Mouse (Mus musculus) mouse trophoblast stem cell (cell line): ENCODE data around the gene Dcaf11.

Source experiments
- in situ Hi-C, 2 experiments: fragments of 300-500 bp; cut with MseI, MboI; formaldehyde crosslinking; loops; 2 replicates in 1 of 2; 3 replicates in 1 of 2; pipeline ENCODE4 v1.15.1; 2025

The Dcaf11 gene

DNA sequence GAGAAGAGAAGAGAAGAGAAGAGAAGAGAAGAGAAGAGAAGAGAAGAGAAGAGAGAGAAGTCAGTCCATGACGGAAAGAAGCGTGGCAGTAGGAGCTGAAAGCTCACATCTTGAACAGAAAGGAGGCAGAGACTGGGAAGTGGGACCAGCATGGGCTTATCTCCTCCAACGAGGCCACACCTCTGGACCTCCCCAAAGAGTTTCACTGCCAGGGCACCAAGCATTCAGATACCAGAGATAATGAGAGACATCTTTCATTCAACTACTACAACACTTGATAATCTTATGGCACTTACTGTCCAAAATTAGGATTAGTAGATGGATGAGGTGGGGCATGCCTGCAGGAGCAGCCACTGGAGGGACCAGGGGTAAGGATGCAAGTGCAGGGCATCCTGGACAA, 4.0 kb upstream of the Dcaf11 start:
- in situ Hi-C loops: no loop called here

DNA sequence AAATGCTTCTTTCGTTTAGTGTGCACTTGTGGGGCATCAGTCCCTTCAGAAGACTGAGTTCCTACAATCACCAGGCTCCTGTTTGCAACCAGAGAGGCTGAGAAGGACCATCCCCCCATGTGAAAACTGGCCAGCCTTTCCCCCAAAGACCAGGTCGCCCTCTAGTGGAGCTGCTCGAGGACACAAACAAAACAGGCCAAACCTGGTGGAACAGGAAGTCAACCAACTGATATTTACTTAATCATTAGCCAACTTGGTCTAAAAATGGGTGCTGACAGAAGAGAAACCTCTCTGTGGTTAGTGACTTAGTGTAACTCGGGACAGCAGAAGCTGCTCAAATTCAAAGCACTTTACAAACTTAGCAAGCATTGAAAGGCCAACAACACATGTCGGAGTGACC, 2.8 kb upstream of the Dcaf11 start:
- in situ Hi-C loops: no loop called here

DNA sequence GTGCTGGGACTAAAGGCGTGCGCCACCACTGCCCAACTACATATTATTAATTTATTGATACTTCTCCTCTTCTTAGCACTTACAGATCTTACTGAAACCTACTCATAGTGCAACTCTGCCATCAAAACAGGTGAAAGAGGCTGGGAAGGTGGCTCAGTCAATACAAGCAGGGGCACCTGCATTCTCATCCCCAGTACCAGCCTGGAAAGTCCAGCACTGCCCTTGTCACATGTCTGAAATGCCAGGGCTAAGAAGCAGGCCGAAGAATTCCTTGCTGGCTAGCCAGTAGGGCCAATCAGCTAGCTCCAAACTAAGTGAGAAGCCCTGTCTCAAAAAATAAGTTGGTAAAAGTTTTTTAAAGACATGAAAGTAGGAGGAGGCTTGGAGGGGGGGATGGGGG, 2.2 kb upstream of the Dcaf11 start:
- in situ Hi-C loops: no loop called here

DNA sequence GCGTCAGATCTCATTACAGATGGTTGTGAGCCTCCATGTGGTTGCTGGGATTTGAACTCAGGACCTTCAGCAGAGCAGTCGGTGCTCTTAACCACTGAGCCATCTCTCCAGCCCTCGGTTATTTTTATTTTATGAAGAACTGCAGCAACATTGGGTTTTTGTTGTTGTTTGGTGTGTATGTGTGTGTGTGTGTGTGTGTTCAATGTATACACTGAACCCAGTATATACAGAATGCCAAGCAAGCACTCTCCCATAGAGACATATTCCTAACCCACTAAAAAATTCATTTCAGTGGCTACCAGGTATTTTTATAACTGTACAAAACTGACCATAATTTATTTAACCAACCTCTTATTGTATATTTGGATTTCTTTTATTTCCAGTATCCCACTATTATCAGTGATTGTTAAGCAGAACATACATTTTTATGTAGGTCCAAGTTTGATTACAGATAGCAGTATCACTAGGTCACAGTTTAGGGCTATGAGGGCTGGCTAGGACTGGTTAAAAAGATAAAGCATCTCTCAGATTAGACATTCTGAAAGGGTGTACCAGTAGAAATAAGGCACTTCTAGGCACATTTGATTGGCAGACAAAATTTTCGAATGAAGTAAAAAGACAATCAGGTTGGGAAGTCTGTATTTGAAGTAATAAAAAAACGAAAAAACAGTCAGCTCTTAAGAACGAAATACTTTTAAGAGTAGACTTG, 912 bp upstream of the Dcaf11 start:
- in situ Hi-C loops: no loop called here

DNA sequence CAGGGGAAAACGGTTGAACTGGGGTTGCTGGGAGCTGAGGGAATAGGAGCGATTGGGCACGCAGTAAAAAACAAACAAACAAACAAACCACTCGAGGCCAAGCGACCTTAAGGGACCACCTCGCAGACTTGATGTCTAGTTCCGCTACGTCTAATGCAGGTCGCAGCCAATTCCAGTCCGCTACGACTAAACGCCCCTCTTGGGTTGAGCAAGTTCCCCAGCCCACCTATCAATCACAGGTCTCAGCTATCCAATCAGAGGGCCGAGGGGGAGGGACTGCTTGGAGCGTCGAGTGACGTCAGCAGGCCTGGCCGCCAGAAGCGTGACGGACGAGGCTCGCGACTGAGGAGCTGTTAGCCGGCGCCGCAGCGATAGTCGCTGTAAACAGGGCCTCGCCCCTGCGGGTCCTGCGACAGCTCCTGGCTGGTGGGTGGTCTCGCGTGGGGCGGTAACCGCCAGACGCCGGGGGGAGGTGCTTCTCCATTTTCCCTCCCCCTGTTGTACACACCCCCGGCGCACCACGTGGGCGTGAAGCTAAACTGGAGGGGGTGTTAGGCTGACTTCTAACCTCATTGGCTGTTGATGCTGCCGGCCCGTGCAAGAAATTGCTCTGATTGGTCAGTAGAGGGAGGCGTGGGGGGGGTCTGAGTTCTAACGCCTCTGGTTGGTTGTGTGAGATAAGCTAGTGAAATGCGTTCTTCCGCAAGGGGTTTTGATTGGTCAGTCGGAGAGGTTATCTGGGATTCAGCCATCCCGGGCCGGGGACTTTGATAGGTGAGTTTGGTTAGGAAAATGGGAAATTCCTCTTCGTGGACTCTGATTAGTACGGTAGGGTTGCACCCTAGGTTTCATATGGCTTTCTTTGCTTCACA, 632 bp downstream of the Dcaf11 start, which contains the start of gene A730061H03Rik:
Gene A730061H03Rik (minus strand): TSS at position 205 of the 872 bp plus-strand sequence.
- in situ Hi-C loops: no loop called here

DNA sequence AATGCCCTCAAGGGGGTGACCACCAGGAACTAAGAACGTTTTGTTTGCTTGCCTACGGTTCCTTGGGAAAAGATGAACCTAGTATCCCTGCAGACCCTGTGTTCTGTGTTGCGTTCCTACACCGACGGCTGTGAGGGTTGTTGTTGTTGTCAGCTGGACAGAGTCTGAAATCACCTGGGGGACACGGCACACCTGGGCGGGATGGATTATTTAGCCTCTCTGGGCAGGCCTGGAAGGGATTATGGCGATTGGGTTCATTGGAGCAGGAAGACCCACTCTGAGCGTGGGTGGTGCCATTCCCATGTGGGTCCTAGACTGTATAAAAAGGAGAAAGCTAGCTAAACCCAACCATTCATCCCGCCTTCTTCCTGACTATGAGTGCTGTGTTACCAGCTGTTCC, 2.1 kb downstream of the Dcaf11 start:
- in situ Hi-C loops: no loop called here

DNA sequence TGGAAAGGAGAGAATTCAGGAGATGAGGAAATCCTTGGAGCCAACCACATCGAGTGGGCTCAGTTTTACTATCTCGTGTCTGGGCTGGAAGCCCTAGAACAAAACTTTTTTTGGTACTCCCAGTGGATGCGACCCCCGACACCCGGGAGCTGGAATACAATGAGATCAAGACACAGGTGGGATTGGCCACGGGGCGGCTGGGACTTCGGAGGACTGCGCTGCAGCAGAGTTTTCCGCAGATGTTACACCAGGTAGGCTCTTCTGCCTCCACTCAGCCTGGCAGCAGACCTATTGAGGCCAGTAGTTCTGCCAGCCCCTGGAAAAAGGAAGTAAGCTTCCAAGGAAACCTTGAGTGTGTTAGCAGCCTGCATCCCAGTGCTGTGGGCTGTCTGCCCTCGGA, 3.4 kb downstream of the Dcaf11 start:
- in situ Hi-C loops: no loop called here

DNA sequence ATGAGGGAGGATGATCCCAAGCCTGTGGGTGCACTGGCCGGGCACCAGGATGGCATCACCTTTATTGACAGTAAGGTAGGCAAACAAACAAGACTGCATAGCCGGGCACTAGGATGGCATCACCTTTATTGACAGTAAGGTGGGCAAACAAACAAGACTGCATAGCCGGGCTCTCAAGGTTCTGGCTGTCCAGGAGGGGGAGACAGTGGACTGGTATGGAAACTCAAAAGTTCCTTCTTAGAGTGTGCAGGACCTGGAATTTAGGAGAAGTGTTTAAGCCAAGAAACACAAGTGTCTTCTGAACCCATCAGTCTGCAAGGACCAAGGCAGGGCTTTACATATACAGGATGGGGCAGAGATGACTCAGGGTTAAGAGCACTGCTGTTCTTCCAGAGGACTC, 5.9 kb downstream of the Dcaf11 start:
- in situ Hi-C loops: no loop called here

DNA sequence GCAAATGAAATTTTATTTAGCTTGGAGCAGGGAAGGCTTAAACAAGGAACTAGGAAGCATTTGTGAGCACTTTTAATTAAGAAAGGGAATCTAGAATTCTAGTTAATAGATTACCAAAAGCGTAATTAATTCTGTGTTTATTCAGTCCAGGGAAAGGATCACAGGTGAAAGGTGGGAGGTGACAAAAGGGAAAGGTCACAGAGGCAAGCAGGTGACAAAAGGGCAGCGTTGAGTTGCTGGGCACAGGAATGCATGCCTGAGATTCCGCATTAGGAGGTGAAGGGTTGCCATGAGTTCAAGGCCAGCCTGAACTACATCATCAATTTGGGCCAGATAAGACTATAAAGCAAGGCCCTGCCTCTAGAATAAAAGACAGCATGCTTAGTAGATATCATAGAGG, 7.7 kb downstream of the Dcaf11 start:
- in situ Hi-C loops: no loop called here

DNA sequence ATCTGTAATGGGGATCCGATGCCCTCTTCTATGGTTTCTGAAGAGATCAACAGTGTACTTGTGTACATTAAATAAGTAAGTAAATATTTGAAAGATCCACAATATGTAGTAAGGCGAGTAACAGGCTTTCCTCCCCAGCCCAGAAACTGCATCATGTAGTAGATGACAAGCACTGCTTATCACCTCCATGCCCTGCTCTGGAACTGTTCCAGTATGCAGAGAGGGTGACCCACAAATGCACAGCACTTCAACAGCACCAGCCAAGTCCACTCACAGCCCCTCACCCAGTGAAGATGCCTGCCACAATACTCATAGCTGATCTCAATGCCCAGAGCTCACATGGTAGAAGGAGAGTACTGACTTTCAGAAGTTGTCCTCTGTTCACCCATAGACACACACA, 10.8 kb downstream of the Dcaf11 start:
- in situ Hi-C loops: no loop called here

DNA sequence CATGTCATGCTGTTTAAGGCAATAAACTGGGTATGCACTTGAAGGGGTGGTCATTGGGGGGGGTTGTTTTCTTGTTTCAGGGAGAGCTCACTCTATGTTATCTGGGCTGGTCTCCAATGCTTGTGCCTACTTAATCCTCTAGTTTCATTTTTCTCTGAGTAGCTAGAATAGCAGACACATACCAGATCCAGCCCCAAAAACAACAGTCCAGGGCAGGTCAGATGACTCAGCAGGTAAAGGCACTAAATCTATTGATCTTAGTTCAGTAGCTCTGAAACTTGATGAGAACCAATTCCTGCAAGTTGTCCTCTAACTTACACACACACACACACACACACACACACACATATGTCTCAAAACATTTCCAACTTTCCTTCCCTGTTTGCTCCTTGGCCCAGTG, 12.0 kb downstream of the Dcaf11 start:
- in situ Hi-C loops: no loop called here

DNA sequence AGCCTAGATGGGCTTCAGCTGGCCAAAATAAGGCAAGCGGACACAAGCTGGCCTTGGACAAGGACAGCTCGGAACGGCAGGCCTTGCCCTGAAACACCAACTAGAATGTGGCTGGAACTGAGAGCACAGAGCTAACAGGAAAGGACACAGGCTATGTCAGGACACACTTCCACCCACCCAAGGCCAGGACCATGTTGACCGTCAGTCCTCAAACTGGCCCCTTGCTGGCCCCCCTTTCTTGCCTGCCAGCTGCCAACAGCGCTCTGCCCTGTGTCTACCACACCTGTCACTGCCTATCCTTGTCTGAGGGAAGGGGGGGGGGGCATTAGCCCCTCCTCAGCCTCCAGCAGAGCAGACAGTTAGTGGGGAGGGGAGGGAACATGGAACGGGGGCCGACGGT, 15.5 kb downstream of the Dcaf11 start, which contains the start of gene Fitm1:
Gene Fitm1 (plus strand): TSS at position 316 of the 400 bp plus-strand sequence.
- in situ Hi-C loops: no loop called here

DNA sequence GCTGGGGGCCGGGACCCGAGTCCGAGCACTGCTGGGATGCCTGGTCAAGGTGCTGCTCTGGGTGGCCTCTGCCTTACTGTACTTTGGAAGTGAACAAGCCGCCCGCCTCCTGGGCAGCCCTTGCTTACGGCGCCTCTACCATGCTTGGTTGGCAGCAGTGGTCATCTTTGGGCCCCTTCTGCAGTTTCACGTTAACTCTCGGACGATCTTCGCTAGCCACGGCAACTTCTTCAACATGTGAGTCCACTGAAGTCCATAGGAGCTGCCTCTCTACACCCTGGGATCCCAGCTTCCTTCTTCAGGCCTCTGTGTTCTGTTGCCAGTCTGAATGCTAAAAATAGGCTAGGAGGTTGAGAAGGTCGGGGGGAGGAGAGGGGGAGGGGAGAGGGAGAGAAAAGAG, 15.9 kb downstream of the Dcaf11 start:
- in situ Hi-C loops: no loop called here

DNA sequence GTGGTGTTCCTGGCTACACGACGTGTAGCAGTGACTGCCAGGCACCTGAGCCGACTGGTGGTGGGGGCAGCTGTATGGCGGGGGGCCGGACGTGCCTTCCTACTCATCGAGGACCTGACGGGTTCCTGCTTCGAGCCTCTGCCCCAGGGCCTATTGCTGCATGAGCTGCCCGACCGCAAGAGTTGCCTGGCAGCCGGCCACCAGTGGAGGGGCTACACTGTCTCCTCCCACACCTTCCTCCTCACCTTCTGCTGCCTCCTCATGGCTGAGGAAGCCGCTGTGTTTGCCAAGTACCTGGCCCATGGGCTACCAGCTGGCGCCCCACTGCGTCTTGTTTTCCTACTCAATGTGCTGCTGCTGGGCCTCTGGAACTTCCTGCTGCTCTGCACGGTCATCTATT, 16.6 kb downstream of the Dcaf11 start:
- in situ Hi-C loops: no loop called here

DNA sequence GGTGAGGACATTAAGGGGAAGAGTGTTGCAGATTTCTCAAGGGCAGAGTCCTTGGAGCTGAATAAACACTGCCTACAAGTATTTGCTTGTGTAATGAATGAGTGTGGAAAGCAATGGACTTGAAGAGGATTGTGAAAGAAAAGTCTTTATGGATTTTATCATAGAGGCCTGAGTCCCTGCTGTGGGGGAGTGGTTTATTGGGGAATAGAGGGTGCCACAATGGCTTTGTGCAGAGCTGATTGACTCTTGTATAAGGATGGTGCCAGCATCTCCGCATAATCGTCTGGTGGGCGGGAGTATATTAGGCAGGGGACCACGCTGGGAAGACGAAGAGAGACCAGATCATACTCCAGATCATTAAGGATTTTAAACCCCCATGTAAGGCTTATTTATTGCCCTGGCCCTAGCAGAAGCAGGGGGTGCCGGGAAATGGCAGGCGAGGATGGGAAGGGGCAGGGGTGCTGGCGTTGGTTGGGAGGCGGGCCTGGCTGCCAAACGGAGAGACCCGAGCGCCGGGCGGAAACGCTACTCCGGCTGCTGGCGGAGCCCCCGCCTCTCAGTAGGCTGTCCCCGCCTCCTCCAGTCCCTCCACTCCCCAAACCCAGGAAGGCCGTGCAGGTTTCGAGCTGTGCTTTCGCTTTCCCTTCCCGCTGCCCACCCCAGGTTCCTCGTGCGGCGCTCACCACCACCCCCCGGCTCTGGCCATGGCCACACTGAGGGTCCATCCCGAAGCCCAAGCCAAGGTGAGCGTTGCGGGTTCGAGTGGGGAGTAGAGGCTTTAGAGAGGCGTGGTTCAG, 18.3 kb downstream of the Dcaf11 start, which contains the start of gene Psme1:
Gene Psme1 (plus strand): TSS at position 253 of the 797 bp plus-strand sequence.
- in situ Hi-C loops: no loop called here

DNA sequence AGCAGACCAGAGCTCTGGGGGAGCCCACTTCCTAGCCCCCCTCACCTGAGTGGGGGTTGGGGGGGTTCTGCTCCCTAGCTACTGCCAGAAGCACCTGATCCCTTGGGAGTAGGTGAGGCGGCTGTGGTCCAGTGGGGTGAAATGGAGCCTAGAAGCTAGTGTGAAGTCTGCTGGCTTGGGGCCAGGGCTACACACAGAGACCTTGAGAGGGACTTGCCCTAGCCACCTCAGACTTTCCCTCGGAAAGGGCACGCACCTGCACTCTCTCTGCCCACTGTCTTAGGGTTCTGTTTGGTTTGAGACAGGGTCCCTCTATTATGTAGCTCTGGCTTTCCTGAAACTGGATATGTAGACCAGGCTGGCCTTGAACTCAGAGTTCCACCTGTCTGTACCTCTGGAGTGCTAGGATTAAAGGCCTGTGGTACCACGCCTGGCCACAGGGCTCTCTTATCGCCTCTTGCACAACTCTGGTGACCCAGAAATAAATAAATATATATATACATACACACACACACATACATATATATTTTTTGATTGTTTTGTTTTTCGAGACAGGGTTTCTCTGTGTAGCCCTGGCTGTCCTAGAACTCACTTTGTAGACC, 19.0 kb downstream of the Dcaf11 start:
- in situ Hi-C loops: no loop called here

DNA sequence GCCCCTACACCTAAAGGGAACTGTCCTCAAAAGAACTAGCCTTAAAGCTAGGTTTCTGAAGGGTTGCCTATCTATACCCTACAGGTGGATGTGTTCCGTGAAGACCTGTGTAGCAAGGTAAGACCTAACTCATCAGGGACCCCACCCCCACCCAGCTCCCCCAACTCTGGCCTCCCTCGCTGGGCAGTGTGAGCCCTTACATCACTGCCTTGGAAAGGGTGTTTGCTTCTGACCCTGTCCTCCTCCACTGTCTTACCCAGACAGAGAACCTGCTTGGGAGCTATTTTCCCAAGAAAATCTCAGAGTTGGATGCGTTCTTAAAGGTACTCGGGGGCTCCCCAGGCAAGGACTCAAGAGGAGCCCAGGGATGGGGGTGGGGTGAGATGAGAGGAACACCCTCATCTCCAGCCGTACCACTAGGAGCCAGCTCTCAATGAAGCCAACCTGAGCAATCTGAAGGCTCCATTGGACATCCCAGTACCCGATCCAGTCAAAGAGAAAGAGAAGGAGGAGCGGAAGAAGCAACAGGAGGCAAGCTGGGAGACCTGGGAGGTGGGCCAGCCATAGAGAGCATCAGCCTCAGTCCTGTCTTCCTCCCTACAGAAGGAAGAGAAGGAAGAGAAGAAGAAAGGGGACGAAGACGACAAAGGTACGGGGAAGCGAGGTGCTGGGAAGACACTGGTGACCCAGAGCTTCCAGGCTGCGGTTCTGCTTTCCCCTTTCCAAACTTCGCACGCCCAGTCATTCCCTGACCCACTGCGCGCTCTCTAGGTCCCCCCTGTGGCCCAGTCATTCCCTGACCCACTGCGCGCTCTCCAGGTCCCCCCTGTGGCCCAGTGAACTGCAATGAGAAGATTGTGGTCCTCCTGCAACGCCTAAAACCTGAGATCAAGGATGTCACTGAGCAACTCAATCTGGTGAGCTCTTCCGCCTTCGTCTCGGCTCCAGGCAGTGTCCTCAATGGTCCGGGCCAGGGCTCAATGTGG, 20.0 kb downstream of the Dcaf11 start:
- in situ Hi-C loops: no loop called here

DNA sequence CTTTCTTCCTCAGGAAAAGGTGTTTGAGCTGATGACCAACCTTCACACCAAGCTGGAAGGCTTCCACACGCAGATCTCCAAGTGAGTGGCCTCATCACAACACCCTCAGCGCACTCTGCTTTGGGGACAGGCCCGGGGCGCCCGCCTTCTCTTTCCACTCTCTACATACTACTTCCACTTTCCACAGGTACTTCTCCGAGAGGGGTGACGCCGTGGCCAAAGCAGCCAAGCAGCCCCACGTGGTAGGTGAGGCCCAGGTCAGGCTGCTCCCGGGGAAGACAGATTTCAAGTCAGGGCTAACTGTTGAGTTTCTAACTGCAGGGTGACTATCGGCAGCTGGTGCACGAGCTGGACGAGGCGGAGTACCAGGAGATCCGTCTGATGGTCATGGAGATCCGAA, 20.9 kb downstream of the Dcaf11 start:
- in situ Hi-C loops: no loop called here

DNA sequence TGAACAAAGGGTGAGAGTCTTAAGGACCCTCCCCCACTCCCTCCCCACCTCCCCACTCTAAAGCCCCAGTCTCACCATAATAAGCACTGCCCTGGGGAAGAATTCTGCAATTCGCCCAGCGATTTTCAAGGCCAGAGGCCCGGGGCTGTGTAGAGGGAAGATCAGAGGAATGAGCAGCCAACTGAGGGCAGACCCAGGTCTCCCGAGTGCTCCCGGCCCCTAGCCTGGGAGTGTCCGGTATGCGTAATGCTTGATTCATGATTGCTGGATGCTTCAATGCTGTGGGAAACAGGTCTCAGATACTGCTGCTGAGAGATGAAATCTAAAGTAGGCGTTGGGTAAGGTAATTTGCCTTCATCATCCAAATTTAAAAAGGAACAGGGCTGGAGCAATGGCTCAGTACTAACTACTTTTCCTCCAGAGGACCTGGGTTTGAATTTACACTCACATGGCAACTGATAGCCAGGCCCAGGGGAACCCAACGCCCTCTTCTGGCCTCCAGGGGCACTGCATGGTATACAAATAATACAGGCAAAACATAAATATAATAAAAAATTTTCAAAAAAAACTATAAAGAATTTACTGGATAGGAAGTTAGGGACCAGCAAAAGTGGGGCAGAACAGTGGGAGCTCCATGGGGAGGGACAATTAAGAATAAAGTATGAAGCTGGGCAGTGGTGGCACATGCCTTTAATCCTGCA, 22.3 kb downstream of the Dcaf11 start:
- in situ Hi-C loops: no loop called here

DNA sequence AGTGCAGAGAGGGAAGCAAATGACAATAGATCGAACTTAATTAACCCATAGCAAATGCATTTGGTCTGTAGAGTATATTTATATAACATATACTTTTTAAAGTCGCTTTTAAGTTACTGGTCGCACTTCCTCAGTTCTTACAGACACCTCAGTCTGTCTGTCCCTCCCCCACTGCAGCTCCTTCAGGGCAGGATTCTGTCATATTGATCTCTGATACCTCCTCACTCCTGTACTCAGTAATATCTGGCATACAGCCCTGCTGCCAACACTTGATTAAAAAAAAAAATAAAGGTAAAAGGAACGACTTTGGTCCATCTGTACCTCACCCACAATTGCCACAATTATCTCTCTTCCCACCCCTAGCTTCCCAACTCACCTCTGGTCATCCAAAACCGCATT, 24.5 kb downstream of the Dcaf11 start:
- in situ Hi-C loops: no loop called here
